ENCODE assay signal across 8 mouse cellular contexts in genomic region chr8:108706491-108706847, GRCm38 (mm10).
DNase-seq lines count a peak whose midpoint lies in the region; ATAC-seq and TF ChIP-seq lines count a peak whose summit lies in the region.

No protein-coding gene starts in this region.

- no peaks in the 10 kb centered on the region for H3K9me3 ChIP-seq in embryonic facial prominence, embryonic 11.5 days (replicated peaks; ENCODE audit: control insufficient read depth, low read length)
- H3K9me3 ChIP-seq in hindbrain, postnatal 0 days (ENCODE audit: low read length): no peaks in the 10 kb centered on the region
- H3K9me3 ChIP-seq in midbrain, embryonic 10.5 days (replicated peaks): no peaks in the 10 kb centered on the region

- no peak for TF ChIP-seq CTCF in hindbrain, postnatal 0 days (IDR thresholded peaks at IDR 0.05; ENCODE audit: low read depth)

- peak overlapping the region; percentile 91 for H3K4me3 ChIP-seq in embryonic facial prominence, embryonic 11.5 days (ENCODE audit: low read depth, low read length)
- peak overlapping the region; percentile 79 for H3K4me3 ChIP-seq in hindbrain, postnatal 0 days (ENCODE audit: low read length)
- H3K4me3 ChIP-seq in midbrain, embryonic 10.5 days: peak overlapping the region; percentile 98

- peak; percentile 49 for DNase-seq in adrenal gland, adult 2 months
- no peak for DNase-seq in adrenal gland, postnatal 25 days
- no peak for DNase-seq in embryonic facial prominence, embryonic 11.5 days (ENCODE audit: low spot score)
- DNase-seq in hindbrain, postnatal 0 days (ENCODE audit: low spot score): no peak
- no peak for DNase-seq in midbrain, embryonic 10.5 days (ENCODE audit: low spot score)
- DNase-seq in layer of hippocampus, adult 18-20 months (ENCODE audit: low spot score in 2 of 2): no peak
- DNase-seq in layer of hippocampus, postnatal 10 days (ENCODE audit: low spot score in 2 of 2): no peak
- no peak for DNase-seq in right cerebral cortex, postnatal 4 days

- H3K4me2 ChIP-seq in embryonic facial prominence, embryonic 11.5 days (ENCODE audit: low read depth, low read length): peak overlapping the region; percentile 36; the same call in 1 of the 2 replicates
- H3K4me2 ChIP-seq in hindbrain, postnatal 0 days (ENCODE audit: low read depth, low read length): peak overlapping the region; percentile 75

- ATAC-seq in embryonic facial prominence, embryonic 11.5 days (replicated peaks; ENCODE audit: insufficient number of reproducible peaks, low FRiP score, low TSS enrichment, low read depth): no peak
- ATAC-seq in hindbrain, postnatal 0 days: no peak

- no peaks in the 10 kb centered on the region for H3K27me3 ChIP-seq in embryonic facial prominence, embryonic 11.5 days (ENCODE audit: control insufficient read depth, insufficient read depth, low read length)
- peaks cover 12% of the 10 kb centered on the region; the same call in 1 of the 2 replicates for H3K27me3 ChIP-seq in hindbrain, postnatal 0 days (ENCODE audit: insufficient read depth, low read length)
- no peaks in the 10 kb centered on the region for H3K27me3 ChIP-seq in midbrain, embryonic 10.5 days (ENCODE audit: low read depth, poor library complexity, severe bottlenecking)

- H3K36me3 ChIP-seq in embryonic facial prominence, embryonic 11.5 days (replicated peaks; ENCODE audit: control insufficient read depth, insufficient read depth, low read depth, low read length): no peaks in the 10 kb centered on the region
- H3K36me3 ChIP-seq in hindbrain, postnatal 0 days (ENCODE audit: insufficient read depth, low read length): no peaks in the 10 kb centered on the region
- H3K36me3 ChIP-seq in midbrain, embryonic 10.5 days: no peaks in the 10 kb centered on the region

- WGBS in embryonic facial prominence, embryonic 11.5 days: 42% methylated on average over 3 of the region's 3 CpGs
- WGBS in hindbrain, postnatal 0 days: 52% methylated on average over 3 of the region's 3 CpGs
- WGBS in midbrain, embryonic 10.5 days: 53% methylated on average over 3 of the region's 3 CpGs

- H3K27ac ChIP-seq in embryonic facial prominence, embryonic 11.5 days (replicated peaks; ENCODE audit: low read depth, low read length): peak overlapping the region; percentile 56
- peak overlapping the region; percentile 48 for H3K27ac ChIP-seq in hindbrain, postnatal 0 days
- peak overlapping the region; percentile 100 for H3K27ac ChIP-seq in midbrain, embryonic 10.5 days (replicated peaks)

- peak overlapping the region; percentile 56 for H3K9ac ChIP-seq in embryonic facial prominence, embryonic 11.5 days (replicated peaks; ENCODE audit: low read length)
- no peak overlapping the region for H3K9ac ChIP-seq in hindbrain, postnatal 0 days (replicated peaks; ENCODE audit: low read length)

- H3K4me1 ChIP-seq in embryonic facial prominence, embryonic 11.5 days (ENCODE audit: control insufficient read depth, insufficient read depth, low read length): peaks cover 5% of the 10 kb centered on the region
- H3K4me1 ChIP-seq in hindbrain, postnatal 0 days (ENCODE audit: insufficient read depth, low read length): no peaks in the 10 kb centered on the region
- H3K4me1 ChIP-seq in midbrain, embryonic 10.5 days: peaks cover 82% of the 10 kb centered on the region

Comparison
In these comparisons a context has a peak if more than half of its experiments do, and no peak if none do; other contexts are left out.
1. H3K27ac ChIP-seq: peak in every context shown above with its lines; median percentile 100 in midbrain, embryonic 10.5 days; 56 in embryonic facial prominence, embryonic 11.5 days; 48 in hindbrain, postnatal 0 days.